Mouse (Mus musculus) heart, adult 18-20 months (tissue): ENCODE measurements at regions not wholly inside any gene's neighbourhood (a gene's known extent, or its start where the extent isn't known, plus 50 kb on each side); places are given as distances from the start of the nearest gene placed in this dataset.

ENCODE experiments used
- DNase-seq, 2 experiments: peaks; one replicate each; pipeline ENCODE4 v3.0.0; 2021 to 2022; ENCODE audit warnings: mixed read lengths in 1 of 2

DNA sequence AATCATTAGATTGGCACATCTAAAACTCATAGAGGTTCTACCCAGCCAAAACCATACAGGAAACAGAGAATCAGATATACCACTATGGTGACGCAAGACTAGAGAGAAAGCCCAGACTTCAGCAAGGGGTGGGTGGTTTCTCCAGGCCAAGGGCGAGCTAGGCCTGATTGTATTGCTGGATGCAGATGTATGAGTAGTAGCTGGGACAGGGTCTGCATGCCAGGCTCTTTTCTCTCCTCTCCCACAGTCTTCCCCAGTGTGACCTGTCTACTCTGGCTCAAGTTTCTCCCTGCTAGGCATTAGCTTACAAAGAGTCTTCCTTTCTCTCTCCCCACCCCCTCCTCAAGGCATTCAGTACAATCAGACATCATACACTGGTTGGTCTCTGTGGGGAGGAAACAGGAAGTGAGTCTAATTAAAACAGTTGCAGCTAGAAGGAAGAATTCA lies 181.8 kb upstream of the Sesn3 start:
- no peak for DNase-seq

DNA sequence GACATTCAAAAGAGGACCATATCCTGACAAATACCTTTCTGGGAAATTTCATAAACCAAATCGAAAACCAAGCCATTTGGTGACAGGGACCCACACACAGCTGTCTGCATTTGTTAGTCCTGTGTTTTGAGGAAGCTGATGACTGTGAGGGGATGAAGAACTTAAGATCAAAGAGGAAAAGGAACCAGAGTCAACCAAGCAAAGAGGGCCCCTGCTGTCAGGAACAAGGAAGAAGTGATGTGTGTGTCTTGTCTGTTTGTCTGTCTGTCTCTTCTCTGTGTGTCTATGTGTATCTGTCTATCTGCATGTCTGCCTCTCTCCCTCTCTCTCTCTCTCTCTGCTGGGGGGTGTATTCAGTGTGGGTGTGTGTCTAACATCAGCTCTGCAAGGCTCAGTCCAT lies 171.3 kb upstream of the Sesn3 start:
- no peak for DNase-seq

DNA sequence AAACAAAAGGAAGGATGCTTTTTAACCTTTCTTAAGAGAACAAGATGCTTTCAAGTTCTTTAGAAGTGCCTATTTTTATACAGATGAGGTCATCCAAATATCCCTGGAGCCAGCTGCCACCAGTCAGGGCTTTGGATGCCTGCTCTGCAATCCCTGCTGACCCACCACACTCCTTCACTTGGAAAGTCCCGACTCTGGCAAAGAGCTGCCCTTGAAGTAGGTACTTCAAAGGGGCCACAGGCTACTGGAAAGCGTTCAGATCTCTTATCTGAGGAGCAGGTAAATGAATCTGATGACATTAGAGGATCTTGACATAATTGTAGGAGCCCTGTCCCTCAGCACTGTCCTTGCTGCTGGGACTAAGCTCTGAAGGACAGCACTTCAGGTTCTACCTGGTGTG lies 169.9 kb upstream of the Sesn3 start:
- DNase-seq: peak in 1 of 2 experiments; percentile 22

DNA sequence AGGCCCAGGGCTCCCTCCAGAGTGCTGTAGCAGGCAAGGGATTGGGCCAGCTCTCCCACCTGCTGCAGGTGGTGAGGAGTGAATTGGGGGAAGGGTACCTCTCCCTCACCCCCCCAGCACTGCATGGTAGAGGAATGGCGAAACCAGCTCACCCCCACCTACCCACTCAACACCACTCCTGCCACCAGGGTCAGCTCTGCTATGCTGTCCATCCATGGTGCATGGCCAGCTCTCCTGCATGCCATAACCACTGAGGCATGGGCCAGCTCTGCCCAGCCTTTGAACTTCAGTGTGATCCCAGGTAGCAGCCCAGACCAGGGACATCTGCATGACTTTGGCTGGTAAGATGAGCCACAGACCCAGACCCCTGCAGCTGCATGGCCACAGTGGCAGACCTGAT lies 168.5 kb upstream of the Sesn3 start:
- DNase-seq: no peak

DNA sequence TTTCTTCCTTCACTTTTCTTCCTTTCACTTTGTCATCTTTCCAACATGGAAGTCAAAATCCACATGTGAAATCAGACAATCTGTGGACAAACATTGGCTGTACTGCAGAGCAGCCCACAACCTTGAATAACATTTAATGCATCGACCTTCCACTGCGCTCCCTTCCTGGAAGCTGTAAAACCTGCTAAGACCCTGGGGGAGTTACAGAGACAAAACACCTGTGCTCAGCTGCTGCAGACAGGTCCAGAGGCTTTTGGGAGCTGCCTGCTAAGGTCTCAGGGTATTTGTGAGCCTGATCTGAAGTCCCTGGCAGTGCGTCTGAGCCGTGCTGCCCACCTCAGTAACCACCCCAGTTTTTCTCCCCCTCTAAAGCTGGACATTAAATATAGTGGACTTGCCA lies 166.1 kb upstream of the Sesn3 start:
- DNase-seq: no peak

DNA sequence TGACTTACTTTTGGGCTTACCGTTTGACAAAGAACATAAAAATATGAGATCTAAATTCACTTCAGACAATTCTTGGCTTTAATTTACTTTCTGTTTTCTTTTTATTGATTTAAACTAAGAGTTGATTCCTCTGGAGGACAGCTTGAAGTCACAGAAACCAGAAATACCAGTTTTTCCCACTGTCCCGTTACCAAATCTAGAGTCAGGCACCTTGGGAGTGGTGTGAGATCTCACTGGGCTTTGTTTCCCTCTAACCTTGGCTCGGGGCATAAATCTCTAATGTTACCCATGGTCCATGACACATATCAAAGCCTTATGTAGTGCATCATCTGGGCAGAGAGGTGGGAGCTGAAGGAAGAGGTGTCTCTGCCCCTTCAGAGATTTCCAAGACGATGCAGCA lies 165.4 kb upstream of the Sesn3 start:
- no peak for DNase-seq

DNA sequence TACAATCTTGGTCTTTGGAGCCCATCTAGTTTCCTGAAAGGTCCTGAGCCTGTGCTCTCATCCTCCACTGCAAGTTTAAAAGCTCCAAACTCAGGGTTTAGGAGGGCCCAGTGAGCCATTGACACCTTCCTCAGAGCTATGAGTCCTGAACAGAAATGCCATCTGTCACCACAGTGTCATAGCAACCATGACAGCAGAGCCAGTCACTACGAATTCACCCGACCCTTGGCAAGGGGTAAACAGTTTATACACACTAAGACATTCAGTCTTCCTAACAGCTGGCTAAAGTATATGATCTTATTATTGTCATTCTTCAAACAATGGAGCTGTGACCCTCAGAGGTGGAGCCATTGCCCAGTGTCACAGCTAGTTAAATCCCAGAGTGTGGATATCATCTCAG lies 163.2 kb upstream of the Sesn3 start:
- no peak for DNase-seq

DNA sequence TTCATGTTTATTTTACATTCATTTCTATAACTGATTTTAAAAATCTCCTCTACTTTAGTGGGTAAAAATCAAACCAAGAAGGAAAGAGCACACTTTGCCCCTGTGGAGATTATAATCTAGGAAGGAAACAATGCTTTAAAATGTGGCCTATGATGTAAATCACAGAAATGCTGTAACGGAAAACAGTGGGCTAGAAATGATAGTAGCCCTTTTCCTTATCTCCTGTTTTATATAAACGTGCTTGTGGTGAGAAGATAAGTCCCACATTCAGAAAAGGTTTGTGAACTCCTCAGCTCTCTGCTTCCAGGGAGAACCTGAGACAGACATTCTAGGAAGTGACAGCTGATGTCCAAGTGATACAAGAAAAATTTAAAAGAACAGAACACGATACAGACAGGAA lies 159.3 kb upstream of the Sesn3 start:
- no peak for DNase-seq

DNA sequence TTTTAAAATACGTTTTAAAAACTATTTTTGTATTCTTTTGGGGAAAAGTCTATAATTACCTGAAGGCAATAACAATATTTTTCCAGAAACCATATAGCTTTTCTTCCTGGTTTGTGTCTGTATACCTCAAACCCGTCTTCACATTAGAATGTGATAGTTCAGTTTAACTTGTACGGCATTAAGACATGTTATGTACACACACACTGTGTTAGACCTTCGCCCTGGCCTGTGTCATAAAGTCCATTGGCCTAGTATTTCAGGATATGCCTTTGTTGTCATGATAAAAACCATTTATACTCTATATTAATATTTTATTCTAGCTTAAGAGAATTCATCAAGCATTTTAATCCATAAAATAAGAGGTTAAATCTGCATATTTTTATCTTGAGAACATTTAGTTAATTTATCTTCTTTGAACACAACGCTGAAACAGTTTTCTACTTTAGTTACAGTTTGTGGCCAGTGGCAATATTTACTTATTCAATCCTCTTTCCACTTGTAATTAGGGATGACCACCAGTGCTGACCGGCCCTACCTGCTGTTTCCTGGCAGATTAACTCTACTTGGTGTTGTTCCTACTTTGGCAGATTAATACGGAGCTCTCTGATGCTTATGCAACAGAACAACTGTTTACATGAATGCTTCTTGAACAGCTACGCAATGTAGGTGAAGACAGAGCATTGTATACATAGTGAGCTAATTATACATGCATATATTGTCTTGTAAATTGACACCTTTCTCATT lies 158.6 kb upstream of the Sesn3 start:
- no peak for DNase-seq

DNA sequence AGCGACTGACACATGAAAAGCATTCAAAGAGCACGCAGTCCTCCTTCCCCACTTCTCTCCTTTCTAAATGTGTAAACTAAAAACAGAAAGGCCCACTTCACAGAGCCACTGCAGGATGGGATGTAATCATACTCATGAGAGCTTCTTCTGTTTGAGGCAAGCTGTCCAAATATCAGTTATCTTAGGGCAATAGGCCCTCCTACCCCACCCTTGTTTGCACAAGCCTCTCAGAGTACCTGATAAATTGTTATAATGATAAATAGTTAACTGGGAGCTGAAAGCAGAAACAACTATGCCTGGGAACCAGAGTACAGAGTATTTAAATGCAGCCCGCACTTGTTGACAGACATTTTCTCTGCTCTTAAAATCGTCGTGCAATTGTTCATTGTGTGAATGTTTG lies 141.5 kb upstream of the Sesn3 start:
- DNase-seq: no peak

DNA sequence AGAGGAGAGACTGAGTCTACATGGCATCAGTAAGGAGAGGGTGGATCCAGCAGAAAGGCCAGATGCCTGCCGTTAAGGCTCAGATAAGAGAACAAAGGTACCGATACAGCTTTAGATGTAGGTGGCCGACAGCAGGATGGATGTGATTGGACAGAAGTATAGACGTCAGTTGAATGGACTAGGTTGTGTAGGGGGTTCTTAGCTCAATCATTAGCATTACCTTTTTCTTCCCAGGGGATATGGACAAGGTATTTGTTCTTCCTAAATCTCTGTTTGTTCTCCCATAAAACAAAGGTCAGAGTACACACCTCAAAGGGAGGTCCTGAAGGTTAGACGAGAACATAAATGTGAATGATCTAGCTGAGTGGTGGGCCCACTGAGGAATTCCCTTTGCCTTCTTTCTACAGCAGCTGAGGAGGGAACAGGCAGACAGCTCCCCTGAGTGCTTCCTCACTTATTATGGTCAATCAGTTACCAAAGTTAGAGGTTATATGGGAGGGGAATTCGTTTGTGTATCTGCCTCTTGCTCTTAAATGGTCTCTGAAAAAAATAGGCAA lies 139.9 kb upstream of the Sesn3 start:
- no peak for DNase-seq

DNA sequence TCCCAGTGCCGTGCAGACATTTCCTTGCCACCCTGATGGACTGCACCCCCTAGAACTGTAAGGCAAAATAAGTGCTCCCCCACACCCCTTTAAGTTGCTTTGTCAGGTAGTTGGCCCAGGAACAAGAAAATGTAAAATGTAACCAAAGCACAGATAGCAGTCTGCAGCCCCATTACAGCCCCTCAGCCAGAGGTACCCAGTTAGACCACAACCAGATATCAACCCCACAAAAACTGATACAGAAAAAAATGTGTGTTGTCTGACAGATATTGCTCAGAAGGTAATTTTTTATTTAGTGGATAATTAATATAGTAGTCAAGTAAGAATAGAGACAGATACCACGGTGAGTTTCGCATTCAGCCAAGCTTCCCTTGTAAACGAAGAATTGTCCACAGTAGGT lies 133.5 kb upstream of the Sesn3 start:
- DNase-seq: no peak

DNA sequence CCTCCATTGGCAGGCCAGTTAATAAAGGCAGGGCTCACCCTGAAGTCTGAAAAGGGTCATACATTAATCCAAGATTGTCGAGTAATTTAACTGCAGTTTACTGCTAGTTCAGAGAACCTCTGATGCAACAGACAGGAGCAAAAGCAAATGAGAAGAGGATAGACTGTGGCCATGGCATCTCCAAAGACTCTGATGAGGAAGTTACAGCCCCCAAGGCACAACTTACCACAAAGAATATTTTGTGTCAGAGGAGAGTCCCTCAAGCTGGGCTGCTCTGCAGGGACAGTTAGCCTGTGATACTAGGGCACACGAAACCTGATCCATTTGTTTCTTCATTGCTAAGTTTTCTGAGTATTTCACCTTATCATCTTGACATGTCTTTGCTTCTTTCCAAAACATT lies 130.9 kb upstream of the Sesn3 start:
- no peak for DNase-seq

DNA sequence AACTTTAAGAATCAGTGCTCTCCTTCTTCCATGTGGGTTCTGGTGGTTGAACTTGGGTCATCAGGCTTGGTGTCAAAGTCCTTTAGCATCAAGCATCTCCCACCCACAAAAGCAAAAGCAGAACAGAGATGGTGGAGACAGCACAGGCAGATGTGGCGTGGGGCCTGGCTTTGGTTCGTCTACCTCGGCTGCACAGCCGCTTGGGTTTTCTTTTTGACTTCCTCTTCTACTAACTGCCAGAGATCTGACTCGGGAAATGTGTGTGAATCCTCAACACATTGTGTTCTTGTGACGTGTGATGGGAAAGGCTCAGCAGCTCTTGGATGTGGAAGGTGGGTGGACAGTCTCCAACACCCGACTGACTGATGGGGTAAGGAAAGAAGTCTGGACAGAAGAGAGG lies 127.8 kb upstream of the Sesn3 start:
- peak in 1 of 2 experiments; percentile 48 for DNase-seq

DNA sequence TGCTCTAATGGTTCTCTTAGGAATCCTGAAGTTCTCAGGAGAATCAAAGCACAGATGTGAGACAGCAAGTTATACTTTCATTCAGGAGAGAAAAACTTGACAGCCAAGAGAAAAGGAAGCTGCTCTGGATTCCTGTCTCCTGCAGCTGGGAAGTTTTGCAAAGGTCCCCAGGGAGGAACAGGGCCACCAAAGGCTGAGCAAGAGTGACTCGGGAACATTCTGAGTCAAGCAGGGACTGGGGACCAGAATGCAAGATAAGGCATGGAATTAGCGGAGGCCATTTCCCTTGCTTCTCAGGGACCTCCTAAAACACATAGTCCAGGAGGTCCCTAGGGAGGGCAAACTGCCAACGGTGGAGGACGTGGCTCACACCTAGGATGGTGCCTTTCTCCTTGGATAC lies 127.1 kb upstream of the Sesn3 start:
- peak; percentile 52 to 80 for DNase-seq

DNA sequence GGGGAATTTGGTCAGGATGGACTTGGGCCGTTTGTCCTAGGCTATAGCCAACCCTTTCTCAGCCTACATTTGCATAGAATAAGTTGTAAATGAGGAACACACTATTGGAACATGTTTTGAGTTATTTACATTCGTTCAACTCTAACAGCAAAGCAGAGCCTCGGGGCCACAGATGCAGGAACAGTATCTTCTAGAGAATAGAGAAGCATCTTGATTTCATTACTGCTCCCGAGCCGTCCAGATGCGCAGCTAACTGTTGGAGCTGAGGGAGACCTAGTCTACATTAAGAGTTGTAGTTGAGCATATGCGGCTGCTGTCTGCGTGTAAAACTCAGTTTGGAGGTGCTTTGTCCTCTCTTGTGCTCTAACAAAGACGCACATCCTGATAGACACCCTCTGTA lies 124.6 kb upstream of the Sesn3 start:
- DNase-seq: no peak

DNA sequence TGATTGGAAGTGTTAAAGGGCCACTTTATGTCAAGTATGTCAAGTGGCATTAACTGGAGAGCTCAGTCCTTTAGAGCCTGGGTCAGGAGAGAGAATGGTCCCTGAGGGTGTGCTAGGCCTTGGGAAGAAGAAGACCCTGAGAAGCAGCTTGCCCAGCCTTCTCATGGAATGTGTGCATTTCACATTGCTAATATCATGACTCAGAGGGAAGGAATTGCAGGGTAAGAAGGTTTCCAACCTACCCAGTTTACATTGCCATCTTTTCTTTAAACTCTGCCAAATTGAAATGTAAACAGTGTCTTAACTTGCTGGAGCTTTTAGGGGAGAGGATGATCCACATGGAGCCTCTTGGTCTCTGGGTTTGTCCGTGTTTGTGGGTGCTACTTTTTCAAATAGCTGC lies 117.9 kb upstream of the Sesn3 start:
- no peak for DNase-seq

DNA sequence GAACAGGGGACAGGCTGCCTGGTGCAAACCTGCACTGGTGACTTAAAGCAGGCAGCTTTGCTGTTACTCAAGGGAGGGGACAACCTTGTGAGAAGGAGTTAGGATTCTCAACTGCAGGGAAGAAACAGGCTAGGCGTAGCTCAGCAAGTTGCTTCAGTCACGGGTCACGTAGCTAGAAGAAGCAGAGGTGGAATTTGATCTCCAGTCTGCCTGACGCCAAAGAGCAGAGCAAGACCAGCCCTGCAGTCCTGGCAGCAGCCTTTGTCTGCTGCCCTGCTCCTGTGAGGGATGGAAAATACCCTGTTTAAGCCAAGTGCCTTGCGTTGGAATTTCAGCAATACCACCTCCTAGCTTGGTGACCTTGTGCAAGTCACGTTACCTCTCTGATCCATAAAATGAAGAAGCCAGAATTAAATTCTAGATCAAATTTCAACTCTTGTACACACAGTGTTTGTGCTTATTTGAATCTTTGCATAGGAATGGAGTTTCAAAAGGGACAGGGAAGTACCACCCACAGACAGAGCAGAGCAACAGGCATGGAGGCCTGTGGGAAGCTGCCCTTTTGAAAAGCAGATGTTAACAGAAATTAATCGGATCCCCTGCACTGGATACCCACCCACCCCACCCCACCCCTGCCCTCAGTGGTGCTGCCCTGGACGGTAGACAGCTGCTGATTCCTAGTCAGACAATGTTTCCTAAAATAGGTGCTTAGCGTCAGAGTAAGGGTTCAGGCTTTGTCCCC lies 116.6 kb upstream of the Sesn3 start:
- no peak for DNase-seq

DNA sequence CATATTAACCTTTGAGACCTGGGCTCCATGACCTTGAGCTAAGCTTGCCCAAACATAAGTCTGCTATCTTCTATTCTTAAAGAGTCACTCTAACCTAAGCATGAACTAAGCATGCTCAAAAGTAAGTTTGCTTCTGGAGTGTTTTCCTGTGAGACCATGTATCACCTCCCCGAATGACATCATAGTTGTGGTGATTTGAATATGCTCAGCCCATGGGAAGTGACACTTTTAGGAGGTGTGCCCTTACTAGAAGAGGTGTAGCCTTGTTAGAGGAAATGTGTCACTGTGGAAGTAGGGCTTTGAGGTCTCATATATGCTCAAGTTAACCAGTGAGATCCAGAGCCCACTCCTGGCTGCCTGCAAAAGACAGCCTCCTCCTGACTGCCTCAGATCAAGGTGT lies 114.7 kb upstream of the Sesn3 start:
- no peak for DNase-seq

DNA sequence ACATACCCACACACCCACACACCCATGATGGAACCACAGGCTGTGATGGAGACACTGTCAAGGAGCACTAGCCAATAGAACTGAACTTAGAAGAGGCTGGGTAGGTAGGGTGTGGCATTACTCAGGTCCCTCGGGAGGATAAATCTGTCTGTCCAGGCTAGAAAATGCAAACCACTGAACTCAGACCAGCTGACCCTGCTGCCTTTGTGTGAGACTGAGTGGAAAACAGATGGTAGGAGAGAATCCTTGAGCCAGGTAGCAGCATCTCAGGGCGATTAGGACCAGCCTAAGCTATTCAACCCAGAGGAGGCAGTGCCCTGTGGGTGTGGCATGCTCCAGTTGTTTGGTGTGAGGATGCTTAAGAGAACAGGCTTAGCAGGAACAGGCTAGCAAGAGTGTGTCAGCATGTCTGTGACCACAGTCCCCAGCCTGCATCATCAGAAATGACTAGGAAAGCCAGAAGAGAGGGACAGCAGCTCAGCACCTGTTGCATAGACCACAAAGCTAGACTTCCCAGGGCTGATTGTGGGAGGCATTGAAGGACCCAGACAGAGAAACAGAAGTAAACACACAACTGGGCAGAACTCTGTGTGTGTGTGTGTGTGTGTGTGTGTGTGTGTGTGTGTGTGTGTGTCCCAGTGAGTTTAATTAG lies 103.2 kb upstream of the Sesn3 start:
- DNase-seq: no peak

DNA sequence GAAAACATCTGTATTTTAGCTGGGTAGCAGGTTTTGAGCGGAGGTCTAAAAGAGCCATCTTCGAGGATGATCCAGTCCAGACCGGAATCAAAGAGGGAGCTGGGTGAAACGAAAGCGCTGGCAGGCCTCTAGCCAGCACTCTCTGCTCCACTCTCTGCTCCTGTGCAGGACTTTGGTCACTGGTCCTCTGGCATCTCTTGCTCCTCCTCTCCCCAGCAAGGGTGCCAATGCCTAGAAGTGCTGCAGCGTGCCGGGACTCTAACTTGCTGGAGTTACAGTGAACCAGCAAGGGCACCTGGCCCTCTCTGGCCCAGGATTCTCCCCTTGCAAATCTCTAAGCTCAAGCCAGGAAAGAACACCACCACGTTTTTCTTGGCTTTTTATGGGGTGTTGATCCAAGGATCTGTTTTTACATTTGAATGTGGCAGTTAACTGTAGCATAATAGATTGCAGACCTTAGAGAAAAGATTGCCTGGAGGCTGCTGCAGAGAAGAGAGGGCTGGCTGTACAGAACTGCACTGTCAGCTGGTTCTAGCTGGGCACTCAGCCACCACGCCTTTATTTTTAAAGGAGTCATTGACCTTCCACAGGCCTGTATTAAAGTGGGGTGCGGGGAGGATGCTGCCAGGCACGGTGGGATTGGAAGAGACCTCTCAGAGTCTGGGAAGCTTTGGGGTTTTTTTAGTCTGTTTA lies 101.1 kb upstream of the Sesn3 start:
- DNase-seq: peak; percentile 77 to 79

DNA sequence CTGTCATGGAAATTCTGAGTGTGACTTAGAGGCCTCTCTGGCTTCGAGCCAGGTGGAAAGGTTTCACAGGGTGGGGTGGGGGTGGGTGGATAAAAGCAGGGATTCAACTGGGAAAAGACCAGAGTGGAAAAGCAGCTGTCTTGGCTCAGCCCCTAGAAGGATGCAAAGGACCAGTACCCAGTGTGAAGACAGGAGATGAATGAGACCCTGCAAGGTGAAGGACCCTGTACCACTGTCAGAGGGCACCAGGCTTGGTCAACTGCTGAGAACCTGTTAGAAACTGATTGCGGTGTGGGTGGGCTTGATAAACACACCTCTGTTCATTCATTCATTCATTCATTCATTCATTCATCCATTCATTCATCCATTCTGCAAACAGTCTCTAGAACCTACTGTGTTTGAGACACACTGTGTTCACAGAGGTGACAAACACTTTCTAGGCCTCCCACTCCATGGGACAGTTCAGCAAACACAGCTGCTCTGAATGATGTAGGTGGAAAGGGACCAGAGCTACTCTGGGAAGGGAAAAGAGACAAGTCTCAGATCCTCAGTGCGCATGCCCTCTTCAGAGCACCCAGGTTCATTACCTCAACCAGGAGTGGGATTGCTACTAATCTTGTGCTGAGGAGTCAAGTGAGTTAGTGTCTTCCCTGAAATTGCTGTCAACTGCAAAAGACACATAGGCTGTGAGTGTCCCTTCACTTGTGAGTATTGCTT lies 100.4 kb upstream of the Sesn3 start:
- peak in 1 of 2 experiments; percentile 2 for DNase-seq
